Mouse (Mus musculus): ENCODE results near the gene Dgat2l6. TPM values are rescaled to one million over a fixed set of nuclear protein-coding genes. Genes with fewer than 3 reads are reported as not detected.

The Dgat2l6 gene
- polyA plus RNA-seq, 2 experiments = not detected

GRCm38 (mm10) chrX:100504175-100504851, 20.3 kb upstream of the Dgat2l6 start:
- H3K27ac ChIP-seq (replicated peaks; ENCODE audit: low read depth, low read length) = no peak overlapping the region
- WGBS = 75% methylated on average over 5 of the region's 5 CpGs
- no peak overlapping the region for H3K9ac ChIP-seq (ENCODE audit: low read depth, low read length, severe bottlenecking)
- no peak for DNase-seq (ENCODE audit: low spot score)
- H3K27me3 ChIP-seq (ENCODE audit: control insufficient read depth, insufficient read depth, low read length) = no peaks in the 10 kb centered on the region
- no peaks in the 10 kb centered on the region for H3K4me1 ChIP-seq (ENCODE audit: control insufficient read depth, insufficient read depth, low read length)
- H3K9me3 ChIP-seq (ENCODE audit: control insufficient read depth, low read length) = no peaks in the 10 kb centered on the region
- peaks cover 10% of the 10 kb centered on the region; the same call in 1 of the 2 replicates for H3K36me3 ChIP-seq (ENCODE audit: control insufficient read depth, insufficient read depth, low read length)
- TF ChIP-seq POLR2A (IDR thresholded peaks at IDR 0.05; ENCODE audit: borderline replicate concordance, extremely low read depth, insufficient read depth, insufficient read length) = no peak
- no peak overlapping the region for H3K4me3 ChIP-seq (replicated peaks; ENCODE audit: low read length)
- H3K4me2 ChIP-seq (replicated peaks; ENCODE audit: low read depth, low read length, severe bottlenecking) = no peak overlapping the region
- ATAC-seq (ENCODE audit: low FRiP score, low read depth) = no peak

- Histone ChIP-seq H3K4me1 (ENCODE audit: control insufficient read depth, insufficient read depth, low read length) (no peaks in the 10 kb centered on the region), H3K9me3 (ENCODE audit: control insufficient read depth, low read length) (no peaks in the 10 kb centered on the region), H3K4me3 (replicated peaks; ENCODE audit: low read length) (no peak overlapping the region), H3K9ac (ENCODE audit: low read depth, low read length, severe bottlenecking) (no peak overlapping the region), H3K27ac (replicated peaks; ENCODE audit: low read depth, low read length) (no peak overlapping the region), H3K4me2 (replicated peaks; ENCODE audit: low read depth, low read length, severe bottlenecking) (no peak overlapping the region), H3K27me3 (ENCODE audit: control insufficient read depth, insufficient read depth, low read length) (no peaks in the 10 kb centered on the region), H3K36me3 (ENCODE audit: control insufficient read depth, insufficient read depth, low read length) (peaks cover 10% of the 10 kb centered on the region; the same call in 1 of the 2 replicates)
- ATAC-seq (ENCODE audit: low FRiP score, low read depth) = no peak
- TF ChIP-seq POLR2A (IDR thresholded peaks at IDR 0.05; ENCODE audit: borderline replicate concordance, extremely low read depth, insufficient read depth, insufficient read length) = no peak
- no peak for DNase-seq (ENCODE audit: low spot score)
- WGBS = 84% methylated on average over 4 of the region's 4 CpGs
Observed at GRCm38 (mm10) chrX:100508164-100508563, 16.5 kb upstream of the Dgat2l6 start.

GRCm38 (mm10) chrX:100509921-100510320, 14.7 kb upstream of the Dgat2l6 start:
- no peak overlapping the region for H3K9ac ChIP-seq (ENCODE audit: low read depth, low read length, severe bottlenecking)
- H3K27me3 ChIP-seq (ENCODE audit: control insufficient read depth, insufficient read depth, low read length) = no peaks in the 10 kb centered on the region
- ATAC-seq (ENCODE audit: low FRiP score, low read depth) = no peak
- no peak overlapping the region for H3K4me3 ChIP-seq (replicated peaks; ENCODE audit: low read length)
- H3K27ac ChIP-seq (replicated peaks; ENCODE audit: low read depth, low read length) = no peak overlapping the region
- H3K4me1 ChIP-seq (ENCODE audit: control insufficient read depth, insufficient read depth, low read length) = no peaks in the 10 kb centered on the region
- WGBS = 44% methylated on average over 3 of the region's 3 CpGs
- H3K36me3 ChIP-seq (ENCODE audit: control insufficient read depth, insufficient read depth, low read length) = 0 out of 2 replicates have a peak, but pooled peaks cover 10% of the 10 kb centered on the region
- no peaks in the 10 kb centered on the region for H3K9me3 ChIP-seq (ENCODE audit: control insufficient read depth, low read length)
- no peak for DNase-seq (ENCODE audit: low spot score)
- TF ChIP-seq POLR2A (IDR thresholded peaks at IDR 0.05; ENCODE audit: borderline replicate concordance, extremely low read depth, insufficient read depth, insufficient read length) = no peak
- H3K4me2 ChIP-seq (replicated peaks; ENCODE audit: low read depth, low read length, severe bottlenecking) = no peak overlapping the region

- ATAC-seq (ENCODE audit: low FRiP score, low read depth) (no peak), DNase-seq (ENCODE audit: low spot score) (no peak)
- Histone ChIP-seq H3K9me3 (ENCODE audit: control insufficient read depth, low read length) (no peaks in the 10 kb centered on the region), H3K4me2 (replicated peaks; ENCODE audit: low read depth, low read length, severe bottlenecking) (no peak overlapping the region), H3K36me3 (ENCODE audit: control insufficient read depth, insufficient read depth, low read length) (peaks cover 9% of the 10 kb centered on the region; the same call in 1 of the 2 replicates), H3K9ac (ENCODE audit: low read depth, low read length, severe bottlenecking) (no peak overlapping the region), H3K27ac (replicated peaks; ENCODE audit: low read depth, low read length) (no peak overlapping the region), H3K4me3 (replicated peaks; ENCODE audit: low read length) (no peak overlapping the region), H3K27me3 (ENCODE audit: control insufficient read depth, insufficient read depth, low read length) (no peaks in the 10 kb centered on the region), H3K4me1 (ENCODE audit: control insufficient read depth, insufficient read depth, low read length) (no peaks in the 10 kb centered on the region)
- TF ChIP-seq POLR2A (IDR thresholded peaks at IDR 0.05; ENCODE audit: borderline replicate concordance, extremely low read depth, insufficient read depth, insufficient read length) = no peak
- 72% methylated on average over 3 of the region's 3 CpGs for WGBS
Observed at GRCm38 (mm10) chrX:100516683-100517082, 8.0 kb upstream of the Dgat2l6 start.

- no peak for TF ChIP-seq POLR2A (IDR thresholded peaks at IDR 0.05; ENCODE audit: borderline replicate concordance, extremely low read depth, insufficient read depth, insufficient read length)
- no peaks in the 10 kb centered on the region for H3K27me3 ChIP-seq (ENCODE audit: control insufficient read depth, insufficient read depth, low read length)
- no peaks in the 10 kb centered on the region for H3K9me3 ChIP-seq (ENCODE audit: control insufficient read depth, low read length)
- ATAC-seq (ENCODE audit: low FRiP score, low read depth) (no peak), DNase-seq (ENCODE audit: low spot score) (no peak)
- no peak overlapping the region for H3K4me2 ChIP-seq (replicated peaks; ENCODE audit: low read depth, low read length, severe bottlenecking)
- no peaks in the 10 kb centered on the region for H3K4me1 ChIP-seq (ENCODE audit: control insufficient read depth, insufficient read depth, low read length)
- H3K4me3 ChIP-seq (replicated peaks; ENCODE audit: low read length) = no peak overlapping the region
- no peak overlapping the region for H3K9ac ChIP-seq (ENCODE audit: low read depth, low read length, severe bottlenecking)
- peaks cover 9% of the 10 kb centered on the region; the same call in 1 of the 2 replicates for H3K36me3 ChIP-seq (ENCODE audit: control insufficient read depth, insufficient read depth, low read length)
- H3K27ac ChIP-seq (replicated peaks; ENCODE audit: low read depth, low read length) = no peak overlapping the region
- 93% methylated on average over 6 of the region's 6 CpGs for WGBS
Observed at GRCm38 (mm10) chrX:100517626-100518025, 7.0 kb upstream of the Dgat2l6 start.
